Mouse (Mus musculus): Measurements from ENCODE around the gene Gys2.
A peak's percentile ranks its signal among the peaks of the same experiment; 100 is the strongest.

The Gys2 gene

DNA sequence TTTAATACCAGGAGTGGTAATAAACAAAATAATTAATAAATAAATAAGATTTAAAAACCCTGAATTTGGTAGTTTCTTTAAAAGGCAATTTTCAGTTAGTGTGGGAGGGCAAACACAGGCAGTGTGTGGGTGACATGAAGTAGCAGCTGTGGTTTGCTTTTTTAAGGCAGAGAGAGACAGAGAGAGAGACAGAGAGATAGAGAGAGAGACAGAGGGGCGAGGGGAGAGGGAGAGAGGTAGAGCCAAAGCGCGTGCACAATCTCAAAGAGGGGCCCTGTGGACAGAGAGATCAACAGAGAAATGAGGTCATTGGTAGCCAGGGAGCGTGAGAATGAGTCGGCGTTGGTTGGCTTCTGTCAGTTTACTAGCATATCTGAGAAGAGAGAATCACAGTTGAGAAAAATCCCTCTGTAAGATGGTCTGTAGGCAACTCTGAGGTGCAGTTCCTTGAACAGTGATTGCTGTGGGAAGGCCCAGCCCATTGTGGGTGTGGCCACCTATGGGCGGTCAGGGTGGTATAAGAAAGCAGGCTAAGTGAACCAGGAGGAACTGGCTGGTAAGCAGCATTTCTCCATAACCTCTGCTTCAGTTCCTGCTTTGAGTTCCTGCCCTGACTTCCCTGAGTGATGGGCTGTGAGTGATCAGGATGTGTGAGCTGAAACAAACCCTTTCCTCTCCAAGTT is 17.5 kb downstream of the Gys2 start:
- DNase-seq = no peak

DNA sequence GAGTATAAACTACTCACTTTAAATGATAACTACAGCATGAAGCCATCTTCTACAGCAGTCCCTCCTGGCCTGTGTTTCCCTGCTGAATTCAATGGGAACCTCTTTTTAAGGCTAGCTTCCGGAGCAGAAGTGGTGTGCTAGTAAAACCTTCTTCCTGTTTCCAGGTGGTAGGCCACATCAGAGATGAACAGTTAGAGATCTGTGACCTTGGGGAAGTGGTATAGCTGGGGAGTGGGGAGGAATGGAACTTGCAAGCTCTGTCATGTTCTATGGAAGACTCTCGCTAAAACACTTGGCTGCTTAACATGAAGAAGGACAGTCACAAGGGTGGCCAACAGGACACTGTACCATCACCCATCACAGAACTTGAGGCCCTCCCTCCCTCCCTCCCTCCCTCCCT is 19.6 kb downstream of the Gys2 start:
- DNase-seq = no peak

GRCm38 (mm10) chr6:142451381-142451780 is 21.5 kb downstream of the Gys2 start:
- no peak for DNase-seq

- no peak for DNase-seq
Measured at GRCm38 (mm10) chr6:142429072-142429471, 43.8 kb downstream of the Gys2 start.

DNA sequence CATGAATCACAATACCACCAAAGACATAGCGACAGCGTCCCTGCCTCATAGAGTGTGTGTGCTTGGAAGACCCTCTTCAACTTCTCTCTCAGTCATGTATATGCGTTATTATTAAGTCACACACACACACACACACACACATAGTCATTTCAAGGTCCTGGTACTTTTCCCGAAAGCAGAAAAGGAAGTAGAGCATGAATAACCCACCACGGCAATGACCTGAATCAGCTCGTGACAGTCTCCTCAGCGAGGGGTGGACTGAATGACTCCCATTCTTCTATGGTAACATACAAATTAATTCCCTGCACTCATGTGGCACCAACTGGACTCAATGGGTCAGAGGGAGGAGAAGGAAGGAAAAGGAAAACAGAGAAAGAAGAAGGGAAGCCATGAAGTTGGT is 47.9 kb downstream of the Gys2 start:
- no peak for DNase-seq

DNA sequence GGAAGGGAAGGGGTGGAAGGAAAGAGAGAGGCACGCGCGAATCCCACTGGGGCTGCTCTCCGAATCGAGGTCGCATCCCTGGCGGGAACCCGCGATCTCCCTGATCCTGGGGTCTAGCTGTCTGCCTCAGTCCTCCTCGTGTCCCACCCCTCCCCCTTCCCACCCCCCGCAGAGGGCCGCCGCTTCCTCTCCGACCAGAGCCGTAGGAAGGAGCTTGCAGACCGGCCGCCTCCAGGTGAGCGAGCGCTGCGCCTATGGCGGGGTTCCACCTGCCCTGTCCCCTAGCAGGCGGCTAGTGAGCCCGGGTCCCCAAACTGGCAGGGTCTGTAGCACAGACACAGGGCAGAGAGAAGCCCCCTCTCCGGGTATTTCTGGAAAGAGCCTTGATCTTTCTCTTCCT is 58.3 kb downstream of the Gys2 start:
- DNase-seq = no peak

DNA sequence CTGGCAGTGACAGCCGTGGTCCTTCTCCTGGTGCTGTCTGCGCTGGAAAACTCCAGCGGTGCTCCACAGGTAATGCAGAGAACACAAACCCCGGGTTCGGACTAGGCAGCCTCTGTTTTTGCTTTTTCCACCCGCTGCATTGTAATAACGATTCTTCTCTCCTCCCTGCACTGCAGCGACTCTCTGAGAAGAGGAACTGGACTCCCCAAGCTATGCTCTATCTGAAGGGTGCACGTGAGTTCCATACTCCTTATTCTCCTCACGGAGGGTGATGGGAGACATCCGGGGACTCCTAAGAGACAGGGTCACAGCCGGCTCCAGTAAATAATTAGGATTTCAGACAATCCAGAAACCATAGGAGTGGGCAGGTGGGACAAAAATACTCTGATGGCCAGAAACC is 59.1 kb downstream of the Gys2 start:
- no peak for DNase-seq

DNA sequence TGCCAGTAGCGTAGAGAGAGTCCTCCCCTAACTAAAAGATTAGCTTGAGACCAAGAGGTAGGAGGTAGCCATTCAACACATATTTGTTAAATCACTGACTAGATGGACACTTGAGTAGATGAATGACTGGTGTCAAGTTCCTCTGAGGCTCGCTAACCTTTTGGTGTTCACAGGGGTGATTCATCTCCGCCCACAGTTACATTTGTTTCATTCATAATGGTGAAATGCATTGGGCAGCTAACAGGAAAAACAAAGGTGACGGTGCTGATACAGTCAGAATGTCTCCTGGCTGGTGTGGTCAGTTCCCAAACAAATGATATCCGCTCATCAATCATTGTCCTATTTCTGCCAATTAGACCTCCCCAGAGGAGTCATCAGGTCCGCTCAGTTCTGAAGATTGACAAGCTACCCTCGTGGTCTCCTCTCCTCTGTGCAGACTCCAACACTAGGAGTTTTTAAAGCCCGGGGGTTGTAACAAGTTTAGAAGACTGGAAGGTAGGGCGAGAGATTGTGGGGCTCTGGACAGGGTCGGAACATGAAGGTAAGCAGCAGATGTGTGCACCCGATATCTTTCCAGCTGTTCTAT is 59.9 kb downstream of the Gys2 start, which contains the start of gene Spx:
Gene Spx (plus strand): TSS at position 536 of the 586 bp plus-strand sequence.
- no peak for DNase-seq

DNA sequence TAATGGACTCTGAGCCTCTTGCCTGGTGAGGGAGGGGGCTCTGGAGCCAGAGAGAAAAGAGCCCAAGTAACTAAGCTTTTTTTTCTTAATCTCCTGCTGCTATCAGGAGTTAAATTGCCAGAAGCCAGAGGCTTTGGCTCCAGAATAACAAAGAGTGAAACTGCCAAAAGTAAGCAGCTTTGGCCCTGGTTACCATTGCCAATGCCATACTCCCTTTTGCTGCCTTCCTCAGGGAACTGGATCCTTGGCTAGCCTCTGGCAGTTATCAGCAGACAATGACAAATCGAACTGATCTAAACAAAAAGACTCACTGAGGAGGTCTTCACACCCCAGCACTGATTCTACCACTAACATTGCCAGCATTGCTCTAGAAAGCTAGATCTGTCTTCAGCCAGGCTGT is 61.8 kb downstream of the Gys2 start:
- DNase-seq = peak in 1 of 2 experiments; percentile 14

- DNase-seq = no peak
Measured at GRCm38 (mm10) chr6:142395756-142396155, 77.2 kb downstream of the Gys2 start.

DNA sequence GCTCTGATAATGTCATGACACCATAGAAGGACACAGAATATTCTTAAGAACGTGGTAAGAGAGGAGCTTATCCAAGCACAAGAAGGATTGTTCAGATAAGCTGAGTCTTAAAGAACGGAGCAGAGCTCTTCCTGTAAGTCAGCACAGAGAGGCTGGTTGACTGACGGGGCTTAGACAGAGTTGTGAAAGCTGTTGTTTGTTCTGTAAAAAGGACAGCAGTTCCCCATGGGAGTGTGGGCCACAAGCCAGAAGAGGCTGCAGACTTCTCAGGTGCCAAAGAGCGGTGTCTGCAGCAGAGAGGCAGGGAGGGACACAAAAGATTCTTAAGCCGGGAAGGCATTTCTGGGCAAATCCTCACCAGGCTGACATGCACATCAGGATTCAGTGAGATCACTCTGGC is 78.2 kb downstream of the Gys2 start:
- peak; percentile 16 for DNase-seq

DNA sequence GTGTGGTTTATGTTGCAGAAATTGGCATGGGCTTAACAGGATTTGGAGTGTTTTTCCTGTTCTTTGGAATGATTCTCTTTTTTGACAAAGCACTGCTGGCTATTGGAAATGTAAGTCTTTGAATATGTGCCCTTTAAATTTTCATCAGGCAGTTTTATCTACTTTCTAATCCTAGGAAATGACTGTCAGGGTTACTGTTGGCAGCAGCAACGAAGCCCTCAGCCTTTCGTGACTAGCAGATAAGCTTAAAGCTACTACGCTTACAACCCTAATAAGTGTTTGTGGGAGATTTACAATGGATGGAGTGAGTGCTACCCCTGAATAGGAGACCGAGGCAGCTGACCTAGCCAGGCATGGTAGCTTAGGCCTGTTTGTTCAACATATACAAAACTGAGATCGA is 80.6 kb downstream of the Gys2 start:
- no peak for DNase-seq

DNA sequence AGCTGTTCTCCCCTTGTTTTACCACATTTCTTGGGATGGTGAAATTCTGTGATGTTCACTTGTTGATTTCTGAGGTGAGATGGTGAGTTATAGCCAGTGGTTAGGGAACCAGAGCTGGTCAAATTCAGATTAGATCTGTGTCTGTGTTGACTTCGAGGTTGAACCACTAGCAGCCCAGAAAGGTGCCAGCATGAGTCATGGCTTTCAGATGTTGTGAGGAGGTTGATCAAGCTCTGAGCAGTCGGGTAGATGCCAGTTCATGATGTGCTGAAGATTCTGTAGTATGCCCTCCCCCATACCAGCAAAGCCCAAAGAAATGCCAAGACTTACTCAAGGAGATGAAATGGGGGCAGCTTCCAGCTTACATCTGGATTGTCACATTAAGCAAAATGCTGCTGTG is 83.8 kb downstream of the Gys2 start:
- DNase-seq = no peak

DNA sequence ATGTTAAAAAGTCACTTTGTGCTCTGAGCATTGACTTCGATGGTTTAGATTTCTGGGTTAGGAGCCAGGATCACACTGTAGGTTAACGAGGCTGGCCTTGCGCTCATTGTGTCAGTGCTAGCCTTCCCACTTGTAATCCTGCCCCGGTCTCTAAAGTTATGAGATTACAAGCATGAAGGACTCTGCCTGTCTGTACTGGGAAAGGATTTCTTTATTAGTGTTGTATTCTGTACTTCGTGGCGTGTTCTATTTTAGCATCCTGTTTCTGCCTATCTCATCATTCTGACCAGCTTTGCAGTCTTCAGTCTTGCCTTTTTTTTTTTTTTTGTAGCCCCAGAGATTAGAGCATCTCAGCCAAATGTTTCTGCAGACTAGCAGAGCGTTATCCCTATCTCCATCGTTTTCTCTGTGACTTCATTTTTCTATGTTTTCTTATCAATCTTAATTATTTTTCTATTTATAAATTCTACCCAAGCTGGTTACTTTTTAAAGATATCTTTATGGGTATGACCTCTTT is 85.1 kb downstream of the Gys2 start:
- DNase-seq = no peak

DNA sequence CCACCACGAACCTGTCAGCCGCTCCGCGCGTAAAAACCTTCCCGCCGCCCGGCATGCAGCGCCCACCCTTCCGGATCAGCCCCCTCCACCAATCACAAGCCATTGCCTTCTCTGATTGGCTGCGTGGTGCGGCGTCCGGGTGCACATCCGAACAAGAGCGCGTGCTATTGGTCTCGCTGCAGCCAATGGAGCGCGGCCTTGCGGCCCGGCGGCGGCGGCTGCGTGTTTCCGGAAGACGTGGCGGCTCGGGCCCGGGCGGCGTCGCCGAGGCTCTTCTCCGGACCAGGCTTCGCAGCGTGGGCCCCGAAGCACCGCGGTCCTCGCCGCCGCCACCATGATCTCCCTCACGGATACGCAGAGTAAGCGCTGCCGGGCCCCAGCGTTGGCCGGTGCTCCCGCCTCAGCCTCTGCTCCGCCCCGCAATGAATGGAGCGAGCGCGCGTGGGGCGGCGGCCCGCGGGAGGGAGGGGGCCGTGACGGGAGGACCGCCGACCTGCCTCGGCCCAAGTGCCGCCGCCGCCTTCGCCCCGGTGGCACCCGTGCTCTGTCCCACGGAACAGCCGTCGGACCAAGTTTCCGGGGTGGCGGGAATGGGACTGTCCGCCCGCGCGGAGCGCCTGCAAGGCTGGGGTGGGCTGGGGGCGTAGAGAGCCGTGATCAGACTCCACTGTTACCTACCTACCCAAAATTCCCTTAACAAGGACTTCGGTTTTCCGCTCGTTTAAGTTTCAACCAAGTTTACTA is 85.7 kb downstream of the Gys2 start, which contains the start of the genes Recql and Golt1b:
Gene Recql (minus strand): TSS at position 77 of the 744 bp plus-strand sequence.
Gene Golt1b (plus strand): TSS at position 211 of the 744 bp plus-strand sequence.
- DNase-seq = peak; percentile 98 to 99

DNA sequence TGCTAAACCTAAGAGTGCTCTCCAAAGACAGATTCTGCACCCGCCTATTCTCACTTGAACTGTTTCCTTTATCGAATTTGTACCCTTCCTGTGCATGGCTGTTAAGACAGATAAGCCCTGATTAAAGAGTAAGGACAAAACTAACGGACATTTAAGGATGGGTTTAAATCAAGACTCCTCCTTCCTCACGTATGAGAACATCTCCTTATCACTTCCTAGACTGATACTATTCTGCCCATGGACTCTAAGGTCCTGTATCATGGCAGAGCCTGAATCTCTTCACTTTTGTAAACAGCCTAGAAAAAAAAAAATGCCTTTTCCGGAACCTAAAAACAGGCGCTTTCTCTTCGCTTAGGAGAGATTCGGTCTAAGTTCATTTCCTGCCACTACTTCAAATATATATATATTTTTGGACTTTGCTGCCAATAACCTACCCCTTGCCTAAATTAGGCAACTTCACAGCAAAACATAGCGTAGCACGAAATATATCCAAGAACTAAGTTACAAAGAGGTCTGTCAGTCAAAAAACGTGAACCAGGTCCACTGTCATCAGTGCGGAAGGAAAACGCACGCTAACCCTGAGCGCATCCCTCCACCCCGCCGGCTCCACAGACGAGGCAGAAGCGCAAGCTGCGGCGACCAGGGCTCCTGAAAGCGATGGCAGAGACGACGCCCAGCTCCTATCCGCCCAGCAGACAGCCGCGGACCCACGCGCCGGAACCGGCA is 86.5 kb downstream of the Gys2 start:
- no peak for DNase-seq

DNA sequence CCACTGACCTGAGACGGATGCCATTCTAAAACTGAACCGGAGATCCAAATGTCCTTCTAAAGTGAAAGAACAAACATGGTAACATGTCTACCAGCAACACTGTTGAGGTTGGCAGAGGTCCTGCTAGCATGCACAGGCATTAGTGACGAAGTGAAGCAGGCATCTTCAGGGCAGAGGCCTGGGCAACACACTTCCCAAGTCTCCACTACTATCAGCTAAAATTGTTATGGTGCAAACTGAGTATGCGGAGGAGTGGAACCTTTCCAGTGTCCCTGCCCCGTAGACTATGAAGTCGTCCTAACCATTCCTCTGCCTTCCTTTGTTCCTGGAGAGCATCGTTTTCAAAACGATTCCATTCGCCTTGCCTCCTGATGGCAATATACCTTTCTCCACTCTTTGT is 88.4 kb downstream of the Gys2 start:
- DNase-seq = no peak

- no peak for DNase-seq
Measured at GRCm38 (mm10) chr6:142381615-142382014, 91.3 kb downstream of the Gys2 start.

DNA sequence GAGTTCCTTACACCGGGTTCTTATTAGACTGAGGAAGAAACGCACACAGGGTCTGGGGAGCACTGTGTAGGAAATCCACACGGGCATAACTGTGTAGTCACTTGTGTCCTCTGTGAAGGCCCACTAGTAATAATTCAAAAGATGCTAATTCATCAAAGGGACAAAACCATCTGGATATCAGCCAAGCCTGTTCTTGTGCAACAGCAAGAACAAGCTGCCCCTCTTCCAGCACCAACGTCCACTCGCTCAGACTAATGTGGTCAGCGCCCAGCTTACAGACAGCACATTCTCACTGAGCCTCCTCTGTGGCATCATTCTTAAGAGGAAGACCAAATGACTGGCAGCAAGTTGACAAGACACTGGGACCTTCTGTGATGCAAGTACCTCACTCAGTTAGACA is 92.9 kb downstream of the Gys2 start:
- no peak for DNase-seq

GRCm38 (mm10) chr6:142378576-142379330 is 94.2 kb downstream of the Gys2 start:
- no peak for DNase-seq

GRCm38 (mm10) chr6:142377081-142377480 is 95.8 kb downstream of the Gys2 start:
- DNase-seq = no peak
